Mouse (Mus musculus) forebrain, embryonic 14.5 days (tissue): ENCODE measurements around the gene Carnmt1. TPM values are rescaled to one million over a fixed set of nuclear protein-coding genes. Genes with fewer than 3 reads are reported as not detected.

ENCODE experiments used
- ATAC-seq: fragments of 200-750 bp; cut with Nextera tagmentation; 2 replicates; pipeline ENCODE4 v1.8.0; 2017; ENCODE audit warnings: mild to moderate bottlenecking, moderate library complexity
- DNase-seq: peaks from one replicate; pipeline ENCODE4 v3.0.0-alpha.2; 2015; ENCODE audit warnings: low spot score
- H3K27ac ChIP-seq: fragments of 300-500 bp; sonication (generic); 2 replicates; pipeline ENCODE4 v1.5.1; 2014; ENCODE audit warnings: low read depth, mild to moderate bottlenecking, control low read depth, low read length, moderate library complexity
- H3K27me3 ChIP-seq: fragments of 300-500 bp; sonication (generic); replicated peaks from 2 replicates; pipeline ENCODE4 v1.6.1; 2014; ENCODE audit warnings: low read length, control low read depth, mixed read lengths; ENCODE audit not compliant: control insufficient read depth, insufficient read depth
- H3K36me3 ChIP-seq: fragments of 300-500 bp; sonication (generic); 2 replicates; pipeline ENCODE4 v1.6.1; 2014; ENCODE audit warnings: low read length, control low read depth; ENCODE audit not compliant: control insufficient read depth, insufficient read depth
- H3K4me1 ChIP-seq: fragments of 300-500 bp; sonication (generic); 2 replicates; pipeline ENCODE4 v1.6.1; 2014; ENCODE audit warnings: antibody characterized with exemption, low read length, control low read depth; ENCODE audit not compliant: control insufficient read depth, insufficient read depth
- H3K4me2 ChIP-seq: fragments of 300-500 bp; sonication (generic); 2 replicates; pipeline ENCODE4 v1.6.1; 2014; ENCODE audit warnings: mild to moderate bottlenecking, control low read depth, low read length
- H3K4me3 ChIP-seq: fragments of 300-500 bp; sonication (generic); 2 replicates; pipeline ENCODE4 v1.5.1; 2014; ENCODE audit warnings: low read depth, low read length, control low read depth
- H3K9ac ChIP-seq: fragments of 300-500 bp; sonication (generic); 2 replicates; pipeline ENCODE4 v1.6.1; 2014; ENCODE audit warnings: mild to moderate bottlenecking, low read length, control low read depth, moderate library complexity
- H3K9me3 ChIP-seq: fragments of 300-500 bp; sonication (generic); replicated peaks from 2 replicates; pipeline ENCODE4 v1.6.1; 2016; ENCODE audit warnings: low read length, control low read depth, mixed read lengths; ENCODE audit not compliant: control insufficient read depth
- WGBS: fragments of 180-500 bp; shearing (Covaris S2); extraction: QIAGEN DNeasy Blood & Tissue Kit; methylation state at CpG from one replicate; pipeline ENCODE4 v1.1.7; 2014; 5-methylcytosine and 5-hydroxymethylcytosine counted together
- polyA plus RNA-seq: library from polyadenylated mRNA; unstranded; fragments of >200 nt; fragmentation: Nextera tagmentation; extraction: Ambion mirVana; gene quantifications from 2 replicates; pipeline ENCODE4 v1.2.1, GENCODE M21; 2014

The Carnmt1 gene
- polyA plus RNA-seq, 1 experiment from 2014 or later = 13.8 TPM

- no peaks in the 10 kb centered on the region for H3K36me3 ChIP-seq
- no peaks in the 10 kb centered on the region for H3K9me3 ChIP-seq
- no peak overlapping the region for H3K27ac ChIP-seq
- WGBS = 84% methylated on average over 4 of the region's 4 CpGs
- no peaks in the 10 kb centered on the region for H3K27me3 ChIP-seq
- ATAC-seq (no peak), DNase-seq (no peak)
- H3K4me2 ChIP-seq = no peak overlapping the region
- H3K4me3 ChIP-seq = no peak overlapping the region
- H3K4me1 ChIP-seq = no peaks in the 10 kb centered on the region
- H3K9ac ChIP-seq = no peak overlapping the region
Observed at GRCm38 (mm10) chr19:18649955-18650354, 20.6 kb upstream of the Carnmt1 start.

GRCm38 (mm10) chr19:18650473-18650872 lies 20.1 kb upstream of the Carnmt1 start:
- Histone ChIP-seq H3K27me3 (no peaks in the 10 kb centered on the region), H3K9me3 (no peaks in the 10 kb centered on the region), H3K36me3 (no peaks in the 10 kb centered on the region), H3K27ac (no peak overlapping the region), H3K4me3 (no peak overlapping the region), H3K4me2 (no peak overlapping the region), H3K4me1 (no peaks in the 10 kb centered on the region), H3K9ac (no peak overlapping the region)
- no peak for ATAC-seq
- DNase-seq = no peak
- WGBS = 78% methylated on average over 6 of the region's 6 CpGs

- no peaks in the 10 kb centered on the region for H3K9me3 ChIP-seq
- no peaks in the 10 kb centered on the region for H3K4me1 ChIP-seq
- no peak for DNase-seq
- ATAC-seq = no peak
- no peak overlapping the region for H3K4me2 ChIP-seq
- H3K27ac ChIP-seq = no peak overlapping the region
- no peak overlapping the region for H3K9ac ChIP-seq
- 66% methylated on average over 4 of the region's 4 CpGs for WGBS
- no peaks in the 10 kb centered on the region for H3K27me3 ChIP-seq
- H3K36me3 ChIP-seq = no peaks in the 10 kb centered on the region
- H3K4me3 ChIP-seq = no peak overlapping the region
Observed at GRCm38 (mm10) chr19:18652592-18652991, 18.0 kb upstream of the Carnmt1 start.

GRCm38 (mm10) chr19:18653058-18653457 lies 17.5 kb upstream of the Carnmt1 start:
- 86% methylated on average over 6 of the region's 6 CpGs for WGBS
- H3K4me3 ChIP-seq = no peak overlapping the region
- H3K27me3 ChIP-seq = no peaks in the 10 kb centered on the region
- DNase-seq (no peak), ATAC-seq (no peak)
- no peaks in the 10 kb centered on the region for H3K36me3 ChIP-seq
- H3K27ac ChIP-seq = no peak overlapping the region
- no peaks in the 10 kb centered on the region for H3K4me1 ChIP-seq
- H3K9me3 ChIP-seq = no peaks in the 10 kb centered on the region
- no peak overlapping the region for H3K9ac ChIP-seq
- H3K4me2 ChIP-seq = no peak overlapping the region

GRCm38 (mm10) chr19:18654330-18654729 lies 16.2 kb upstream of the Carnmt1 start:
- H3K36me3 ChIP-seq = no peaks in the 10 kb centered on the region
- H3K4me3 ChIP-seq = no peak overlapping the region
- no peak overlapping the region for H3K4me2 ChIP-seq
- no peak for ATAC-seq
- WGBS = 88% methylated on average over 8 of the region's 8 CpGs
- DNase-seq = no peak
- no peaks in the 10 kb centered on the region for H3K9me3 ChIP-seq
- no peaks in the 10 kb centered on the region for H3K4me1 ChIP-seq
- H3K27ac ChIP-seq = no peak overlapping the region
- H3K9ac ChIP-seq = no peak overlapping the region
- no peaks in the 10 kb centered on the region for H3K27me3 ChIP-seq

- no peak overlapping the region for H3K27ac ChIP-seq
- 87% methylated on average over 5 of the region's 5 CpGs for WGBS
- H3K4me1 ChIP-seq = no peaks in the 10 kb centered on the region
- DNase-seq (no peak), ATAC-seq (no peak)
- no peaks in the 10 kb centered on the region for H3K27me3 ChIP-seq
- H3K4me2 ChIP-seq = no peak overlapping the region
- H3K4me3 ChIP-seq = no peak overlapping the region
- no peaks in the 10 kb centered on the region for H3K36me3 ChIP-seq
- H3K9me3 ChIP-seq = no peaks in the 10 kb centered on the region
- H3K9ac ChIP-seq = no peak overlapping the region
Observed at GRCm38 (mm10) chr19:18654984-18655383, 15.6 kb upstream of the Carnmt1 start.

GRCm38 (mm10) chr19:18655999-18656398 lies 14.6 kb upstream of the Carnmt1 start:
- no peaks in the 10 kb centered on the region for H3K27me3 ChIP-seq
- H3K4me2 ChIP-seq = no peak overlapping the region
- no peaks in the 10 kb centered on the region for H3K9me3 ChIP-seq
- no peaks in the 10 kb centered on the region for H3K4me1 ChIP-seq
- no peak overlapping the region for H3K27ac ChIP-seq
- no peak overlapping the region for H3K4me3 ChIP-seq
- H3K9ac ChIP-seq = no peak overlapping the region
- 85% methylated on average over 7 of the region's 7 CpGs for WGBS
- DNase-seq (no peak), ATAC-seq (no peak)
- no peaks in the 10 kb centered on the region for H3K36me3 ChIP-seq

GRCm38 (mm10) chr19:18658473-18658872 lies 12.1 kb upstream of the Carnmt1 start:
- no peak overlapping the region for H3K4me2 ChIP-seq
- no peaks in the 10 kb centered on the region for H3K9me3 ChIP-seq
- no peak overlapping the region for H3K27ac ChIP-seq
- H3K4me3 ChIP-seq = no peak overlapping the region
- 77% methylated on average over 4 of the region's 4 CpGs for WGBS
- ATAC-seq (no peak), DNase-seq (no peak)
- H3K27me3 ChIP-seq = no peaks in the 10 kb centered on the region
- H3K9ac ChIP-seq = no peak overlapping the region
- no peaks in the 10 kb centered on the region for H3K36me3 ChIP-seq
- H3K4me1 ChIP-seq = no peaks in the 10 kb centered on the region

GRCm38 (mm10) chr19:18659349-18659748 lies 11.2 kb upstream of the Carnmt1 start:
- no peak overlapping the region for H3K4me2 ChIP-seq

More at GRCm38 (mm10) chr19:18659349-18659748, 11.2 kb upstream of the Carnmt1 start:
- Histone ChIP-seq H3K4me1 (no peaks in the 10 kb centered on the region), H3K27ac (no peak overlapping the region), H3K27me3 (no peaks in the 10 kb centered on the region), H3K36me3 (no peaks in the 10 kb centered on the region), H3K9ac (no peak overlapping the region), H3K9me3 (no peaks in the 10 kb centered on the region), H3K4me3 (no peak overlapping the region)
- no CpG with 5 or more reads among the region's 1 CpGs for WGBS
- ATAC-seq = no peak
- no peak for DNase-seq
